Mouse (Mus musculus): ENCODE results near the gene Sgcb.
"Not testable (repeated sequence)": the region's sequence is repeated elsewhere in the genome, so short reads cannot be mapped to it uniquely, and the experiment has no call there.

The Sgcb gene

GRCm38 (mm10) chr5:73585212-73586115 is 62.1 kb downstream of the Sgcb start:
- in situ Hi-C loops (cut with MseI, MboI) = no loop called here

GRCm38 (mm10) chr5:73584011-73584410 is 63.6 kb downstream of the Sgcb start:
- in situ Hi-C loops (cut with MseI, MboI) = not testable (repeated sequence)
